Mouse (Mus musculus) intestine, embryonic 14.5 days (tissue): ENCODE results near the gene Trpc6. TPM values are rescaled to one million over a fixed set of nuclear protein-coding genes. Genes with fewer than 3 reads are reported as not detected.
A peak's percentile ranks its signal among the peaks of the same experiment; 100 is the strongest.

Experiments used
- ATAC-seq: fragments of 200-750 bp; cut with Nextera tagmentation; replicated peaks from 2 replicates; pipeline ENCODE4 v1.8.0; 2017; ENCODE audit warnings: low read depth, moderate number of reproducible peaks, moderate TSS enrichment, moderate library complexity; ENCODE audit not compliant: low FRiP score, low TSS enrichment
- DNase-seq: peaks from one replicate; pipeline ENCODE4 v3.0.0-alpha.2; 2018; ENCODE audit warnings: low spot score
- H3K27ac ChIP-seq: fragments of 300-500 bp; sonication (generic); 2 replicates; pipeline ENCODE4 v1.5.1; 2014; ENCODE audit warnings: low read depth, mild to moderate bottlenecking, control low read depth
- H3K27me3 ChIP-seq: fragments of 300-500 bp; sonication (generic); replicated peaks from 2 replicates; pipeline ENCODE4 v1.6.1; 2014; ENCODE audit warnings: low read length, control low read depth; ENCODE audit not compliant: control insufficient read depth, insufficient read depth
- H3K36me3 ChIP-seq: fragments of 300-500 bp; sonication (generic); 2 replicates; pipeline ENCODE4 v1.6.1; 2014; ENCODE audit warnings: low read length, control low read depth; ENCODE audit not compliant: control insufficient read depth, insufficient read depth
- H3K4me1 ChIP-seq: fragments of 300-500 bp; sonication (generic); replicated peaks from 2 replicates; pipeline ENCODE4 v1.6.1; 2014; ENCODE audit warnings: low read length, control low read depth, mixed read lengths; ENCODE audit not compliant: control insufficient read depth, insufficient read depth
- H3K4me2 ChIP-seq: fragments of 300-500 bp; sonication (generic); 2 replicates; pipeline ENCODE4 v1.6.1; 2014; ENCODE audit warnings: low read length
- H3K4me3 ChIP-seq: fragments of 300-500 bp; sonication (generic); 2 replicates; pipeline ENCODE4 v1.5.1; 2014; ENCODE audit warnings: low read depth, low read length, control low read depth, mixed read lengths
- H3K9ac ChIP-seq: fragments of 300-500 bp; sonication (generic); 2 replicates; pipeline ENCODE4 v1.6.1; 2014; ENCODE audit warnings: mild to moderate bottlenecking, low read length
- H3K9me3 ChIP-seq: fragments of 300-500 bp; sonication (generic); 2 replicates; pipeline ENCODE4 v1.6.1; 2016; ENCODE audit warnings: low read length, control low read depth; ENCODE audit not compliant: control insufficient read depth
- WGBS: fragments of 180-500 bp; shearing (Covaris S2); extraction: QIAGEN DNeasy Blood & Tissue Kit; methylation state at CpG from one replicate; pipeline ENCODE4 v1.1.7; 2014; 5-methylcytosine and 5-hydroxymethylcytosine counted together
- polyA plus RNA-seq: library from polyadenylated mRNA; unstranded; fragments of >200 nt; fragmentation: Nextera tagmentation; extraction: Ambion mirVana; gene quantifications from 2 replicates; pipeline ENCODE4 v1.2.1, GENCODE M21; 2014

The Trpc6 gene
- polyA plus RNA-seq, 1 experiment from 2014 or later: 3.9 TPM

DNA sequence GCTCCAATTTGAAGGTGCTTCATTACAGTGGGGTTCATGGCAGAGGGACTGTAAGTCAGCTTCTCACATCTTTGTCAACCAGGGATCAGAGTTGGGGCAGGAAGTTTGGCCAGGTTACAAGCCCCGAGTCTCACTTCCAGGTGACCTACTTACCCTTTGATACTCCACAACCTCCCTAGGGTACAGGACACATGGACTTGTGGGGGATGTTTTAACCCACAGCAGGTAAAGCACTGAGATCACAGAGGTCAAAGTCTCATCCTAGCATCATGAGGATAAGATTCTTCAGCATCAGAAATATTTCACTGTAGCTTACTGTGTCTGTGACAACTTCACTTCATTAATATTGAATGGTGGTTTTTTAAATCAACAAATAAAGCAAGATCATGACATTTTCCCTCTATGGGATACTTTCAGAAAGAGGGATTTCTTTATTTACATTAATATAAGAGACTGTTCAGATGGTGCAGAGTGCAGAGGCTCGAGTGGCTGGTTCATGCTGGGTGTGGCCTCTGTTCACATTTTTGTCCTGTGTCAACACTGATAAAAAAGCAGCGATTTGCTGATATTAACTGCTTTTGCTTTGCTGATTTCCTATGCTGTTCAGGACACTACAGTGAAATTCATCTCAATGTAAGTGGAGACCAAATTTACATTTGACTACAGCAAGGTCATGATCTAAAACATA, 166.3 kb downstream of the Trpc6 start:
- Histone ChIP-seq H3K4me3 (no peak overlapping the region), H3K9me3 (no peaks in the 10 kb centered on the region), H3K4me1 (no peaks in the 10 kb centered on the region), H3K9ac (no peak overlapping the region), H3K36me3 (no peaks in the 10 kb centered on the region), H3K4me2 (no peak overlapping the region), H3K27ac (no peak overlapping the region), H3K27me3 (no peaks in the 10 kb centered on the region)
- peak; percentile 53; the same call in 1 of the 2 replicates for ATAC-seq
- no peak for DNase-seq
- 62% methylated on average over 3 of the region's 3 CpGs for WGBS

DNA sequence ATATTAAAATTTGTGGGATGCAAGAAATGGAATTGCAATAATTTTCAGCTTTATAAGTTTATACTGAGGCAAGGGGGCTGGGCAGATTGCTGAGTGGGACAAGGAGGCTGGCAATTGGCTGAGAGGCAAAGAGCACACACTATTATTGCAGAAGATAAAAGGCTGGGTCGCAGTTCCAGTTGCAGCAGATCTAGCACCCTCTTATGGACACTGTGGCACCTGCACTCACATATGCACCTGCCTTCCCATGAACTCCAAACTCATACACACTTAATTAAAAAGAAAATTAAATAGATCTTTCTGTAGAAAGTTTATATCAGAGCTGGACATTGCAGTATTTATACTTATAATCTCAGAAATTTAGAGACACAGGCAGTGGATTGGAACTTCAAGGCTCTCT, 175.1 kb downstream of the Trpc6 start:
- 38% methylated on average over 1 of the region's 1 CpGs for WGBS
- Histone ChIP-seq H3K27me3 (no peaks in the 10 kb centered on the region), H3K4me1 (no peaks in the 10 kb centered on the region), H3K9me3 (no peaks in the 10 kb centered on the region), H3K4me2 (no peak overlapping the region), H3K36me3 (no peaks in the 10 kb centered on the region), H3K27ac (no peak overlapping the region), H3K4me3 (no peak overlapping the region), H3K9ac (no peak overlapping the region)
- ATAC-seq: no peak
- no peak for DNase-seq

DNA sequence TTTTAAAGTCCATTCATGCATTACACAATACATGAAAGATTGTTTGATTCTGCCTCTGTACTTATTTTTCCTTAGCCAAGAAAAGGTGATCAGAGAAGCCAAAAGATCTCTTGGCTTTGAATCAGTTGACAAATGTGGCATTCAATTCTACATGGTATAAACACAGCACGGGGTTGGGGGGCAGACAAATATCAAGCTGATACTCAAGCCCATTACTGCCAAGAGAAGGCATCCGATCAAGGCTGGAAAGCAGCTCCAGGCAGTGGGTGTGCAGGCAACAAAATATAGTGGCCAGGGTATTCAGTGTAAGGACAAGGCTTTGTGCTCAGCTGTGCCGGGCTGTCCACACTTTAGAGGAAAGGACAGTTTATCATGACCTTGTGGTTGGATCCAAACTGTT, 185.1 kb downstream of the Trpc6 start:
- no peak overlapping the region for H3K4me2 ChIP-seq
- H3K9me3 ChIP-seq: no peaks in the 10 kb centered on the region
- 68% methylated on average over 3 of the region's 3 CpGs for WGBS
- no peak overlapping the region for H3K9ac ChIP-seq
- H3K27ac ChIP-seq: no peak overlapping the region
- ATAC-seq: no peak
- H3K4me1 ChIP-seq: no peaks in the 10 kb centered on the region
- H3K27me3 ChIP-seq: no peaks in the 10 kb centered on the region
- DNase-seq: no peak
- no peaks in the 10 kb centered on the region for H3K36me3 ChIP-seq
- H3K4me3 ChIP-seq: no peak overlapping the region
